Mouse (Mus musculus) spleen, postnatal 36 days (tissue): ENCODE results near the gene Gtf2ird2.

Experiments
- DNase-seq, 2 experiments: peaks; one replicate each; pipeline ENCODE4 v3.0.0; 2022; ENCODE audit warnings: low spot score in 2 of 2, mixed read lengths in 1 of 2

Gene Gtf2ird2

GRCm38 (mm10) chr5:134266404-134266803 is 82.6 kb downstream of the Gtf2ird2 start:
- DNase-seq = peak; percentile 32 to 38

- no peak for DNase-seq
Measured at GRCm38 (mm10) chr5:134268751-134269150, 84.9 kb downstream of the Gtf2ird2 start.

GRCm38 (mm10) chr5:134269751-134270150 is 85.9 kb downstream of the Gtf2ird2 start:
- peak in 1 of 2 experiments; percentile 10 for DNase-seq

GRCm38 (mm10) chr5:134270566-134270965 is 86.7 kb downstream of the Gtf2ird2 start:
- no peak for DNase-seq

GRCm38 (mm10) chr5:134271421-134271820 is 87.6 kb downstream of the Gtf2ird2 start:
- DNase-seq = no peak

- no peak for DNase-seq
Measured at GRCm38 (mm10) chr5:134272761-134273160, 88.9 kb downstream of the Gtf2ird2 start.

- DNase-seq = no peak
Measured at GRCm38 (mm10) chr5:134273761-134274160, 89.9 kb downstream of the Gtf2ird2 start.
